ENCODE assay signal across 21 mouse cellular contexts in genomic region chr1:88299529-88299945, GRCm38 (mm10). TPM values are rescaled to one million over a fixed set of nuclear protein-coding genes. Genes with fewer than 3 reads are reported as not detected.
DNase-seq lines count a peak whose midpoint lies in the region; ATAC-seq and TF ChIP-seq lines count a peak whose summit lies in the region.
"Had no signal": no experiment of that assay in that cellular context is flagged by ENCODE, and none has a peak within 500 bp of the region (broad histone marks: within the 10 kb centered on the region; RNA-seq: fewer than 3 reads in every experiment).

No protein-coding gene starts in this region.

- H3K9ac ChIP-seq in liver, postnatal 0 days (replicated peaks): no peak overlapping the region
- H3K9ac ChIP-seq in liver, embryonic 11.5 days (ENCODE audit: low read depth, low read length): no peak overlapping the region
- H3K9ac ChIP-seq: limb, embryonic 12.5 days; liver, embryonic 14.5 days; neural tube, embryonic 13.5 days had no signal

- TF ChIP-seq EP300 in liver, postnatal 0 days (IDR thresholded peaks at IDR 0.05; ENCODE audit: low read depth): no peak

- H3K27ac ChIP-seq in liver, postnatal 0 days (ENCODE audit: low read depth): no peak overlapping the region
- no peak overlapping the region for H3K27ac ChIP-seq in liver, embryonic 11.5 days (ENCODE audit: low read depth, low read length)
- H3K27ac ChIP-seq in kidney, adult 2 months (ENCODE audit: insufficient read depth, low read depth, low read length): no peak overlapping the region
- H3K27ac ChIP-seq: heart, adult 2 months; limb, embryonic 12.5 days; liver, embryonic 14.5 days; neural tube, embryonic 13.5 days had no signal

- no peaks in the 10 kb centered on the region for H3K36me3 ChIP-seq in liver, postnatal 0 days (replicated peaks; ENCODE audit: insufficient read depth, low read length)
- 0 out of 2 replicates have a peak, but pooled peaks cover 2% of the 10 kb centered on the region for H3K36me3 ChIP-seq in liver, embryonic 11.5 days (ENCODE audit: control insufficient read depth, insufficient read depth, low read length)
- H3K36me3 ChIP-seq in kidney, adult 2 months (ENCODE audit: control insufficient read depth, insufficient read depth, low read length): no peaks in the 10 kb centered on the region
- H3K36me3 ChIP-seq: limb, embryonic 12.5 days; neural tube, embryonic 13.5 days had no signal

- TF ChIP-seq POLR2A in kidney, adult 2 months (IDR thresholded peaks at IDR 0.05; ENCODE audit: low read depth, low read length): no peak

- no peak for ATAC-seq in CD4-positive, CD25-positive, alpha-beta regulatory T cell, adult 4 months
- no peak for ATAC-seq in liver, postnatal 0 days
- ATAC-seq in liver, embryonic 11.5 days (replicated peaks; ENCODE audit: low FRiP score): no peak
- ATAC-seq: inflammation-experienced regulatory T-cells, adult 6 months had no signal

- no peaks in the 10 kb centered on the region for H3K4me1 ChIP-seq in liver, postnatal 0 days (ENCODE audit: insufficient read depth)
- no peaks in the 10 kb centered on the region for H3K4me1 ChIP-seq in liver, embryonic 11.5 days (replicated peaks; ENCODE audit: control insufficient read depth, insufficient read depth, low read length)
- no peaks in the 10 kb centered on the region for H3K4me1 ChIP-seq in kidney, adult 2 months (ENCODE audit: control insufficient read depth, insufficient read depth, low read length)
- H3K4me1 ChIP-seq: limb, embryonic 12.5 days; neural tube, embryonic 13.5 days had no signal

- 72% methylated on average over 2 of the region's 2 CpGs for WGBS in liver, postnatal 0 days (ENCODE audit: insufficient replicate concordance)
- 79% methylated on average over 2 of the region's 2 CpGs for WGBS in liver, embryonic 11.5 days
- 76% methylated on average over 2 of the region's 2 CpGs for WGBS in kidney, adult 2 months

- no peak overlapping the region for H3K4me2 ChIP-seq in liver, postnatal 0 days (ENCODE audit: low read depth, low read length)
- no peak overlapping the region for H3K4me2 ChIP-seq in liver, embryonic 11.5 days
- H3K4me2 ChIP-seq: limb, embryonic 12.5 days; neural tube, embryonic 13.5 days had no signal

- no peak for TF ChIP-seq CTCF in liver, postnatal 0 days (IDR thresholded peaks at IDR 0.05; ENCODE audit: low read depth)
- no peak for TF ChIP-seq CTCF in kidney, adult 2 months (conservative IDR thresholded peaks at IDR 0.05; ENCODE audit: insufficient read depth, insufficient read length, low read depth, low read length)

- H3K9me3 ChIP-seq in liver, postnatal 0 days (ENCODE audit: low read length): peaks cover 20% of the 10 kb centered on the region
- H3K9me3 ChIP-seq in liver, embryonic 11.5 days (ENCODE audit: control insufficient read depth, low read length): peaks cover 69% of the 10 kb centered on the region

- peak; percentile 10 for DNase-seq in CD4-positive, CD25-positive, alpha-beta regulatory T cell, adult 2 months (ENCODE audit: low read depth, low spot score)
- peak; percentile 23 for DNase-seq in liver, postnatal 0 days
- no peak for DNase-seq in liver, embryonic 11.5 days (ENCODE audit: low spot score)
- DNase-seq in embryo, embryonic 10.5 days (ENCODE audit: low spot score): peak; percentile 1
- peak; percentile 3 for DNase-seq in naive thymus-derived CD4-positive, alpha-beta T cell, adult 2 months (ENCODE audit: low read depth)
- DNase-seq in ovary, adult 18-20 months (ENCODE audit: low spot score): no peak
- DNase-seq in kidney, adult 2 months: no peak
- DNase-seq: cerebellum, adult 9-10 months; gastrocnemius, postnatal 10 days; heart, postnatal 10 days; lung, postnatal 10 days; right cerebral cortex, postnatal 4 days; thymus, adult 18-20 months had no signal

- no peaks in the 10 kb centered on the region for H3K27me3 ChIP-seq in liver, postnatal 0 days (ENCODE audit: insufficient read depth, low read length)
- H3K27me3 ChIP-seq in liver, embryonic 11.5 days (replicated peaks; ENCODE audit: control insufficient read depth, insufficient read depth, low read length): no peaks in the 10 kb centered on the region
- no peaks in the 10 kb centered on the region for H3K27me3 ChIP-seq in kidney, adult 2 months (replicated peaks; ENCODE audit: control insufficient read depth, insufficient read depth, low read length)
- H3K27me3 ChIP-seq: limb, embryonic 12.5 days; neural tube, embryonic 13.5 days had no signal

- no peak overlapping the region for H3K4me3 ChIP-seq in liver, postnatal 0 days (ENCODE audit: low read depth, low read length)
- no peak overlapping the region for H3K4me3 ChIP-seq in liver, embryonic 11.5 days (ENCODE audit: low read depth, low read length)
- H3K4me3 ChIP-seq in kidney, adult 2 months (ENCODE audit: insufficient read depth, low read depth, low read length): no peak overlapping the region
- H3K4me3 ChIP-seq: heart, adult 2 months; limb, embryonic 12.5 days; neural tube, embryonic 13.5 days had no signal

RNA-seq across cellular contexts. Expression of gene Trpm8, which starts 22.1 kb away (rescaled TPM):
- not detected for polyA plus RNA-seq in CD4-positive, CD25-positive, alpha-beta regulatory T cell, adult 4 months (2017; shearing (Covaris generic))
- not detected in 2 replicates for polyA plus RNA-seq in liver, postnatal 0 days (2015; fragmentation: Nextera tagmentation; extraction: Ambion mirVana)
- polyA plus RNA-seq in liver, embryonic 11.5 days (2014; fragmentation: Nextera tagmentation; extraction: Ambion mirVana): not detected in 2 replicates
- polyA plus RNA-seq in kidney, adult 2 months (2012; rRNA removed): not detected in 2 replicates
- polyA plus RNA-seq: embryonic facial prominence, embryonic 11.5 days; heart, adult 2 months; inflammation-experienced regulatory T-cells, adult 6 months; kidney, embryonic 14.5 days; limb, embryonic 12.5 days; liver, embryonic 14.5 days had no signal

RNA-seq across cellular contexts. Expression of gene Hjurp, which starts 22.1 kb away (rescaled TPM):
- 10 to 100 TPM; 56.6 to 72.9 TPM for polyA plus RNA-seq in CD4-positive, CD25-positive, alpha-beta regulatory T cell, adult 4 months (2017; shearing (Covaris generic))
- 31.4 and 37.0 TPM in 2 replicates for polyA plus RNA-seq in liver, postnatal 0 days (2015; fragmentation: Nextera tagmentation; extraction: Ambion mirVana)
- 146 and 168 TPM in 2 replicates for polyA plus RNA-seq in liver, embryonic 11.5 days (2014; fragmentation: Nextera tagmentation; extraction: Ambion mirVana)
- polyA plus RNA-seq in kidney, adult 2 months (2012; rRNA removed): 12.8 and 14.5 TPM in 2 replicates

Comparison
In these comparisons a context has a peak if more than half of its experiments do, and no peak if none do; other contexts are left out.
1. DNase-seq: peak in CD4-positive, CD25-positive, alpha-beta regulatory T cell, adult 2 months (single experiment), liver, postnatal 0 days (single experiment), embryo, embryonic 10.5 days (single experiment) and naive thymus-derived CD4-positive, alpha-beta T cell, adult 2 months (single experiment); none in liver, embryonic 11.5 days (single experiment), ovary, adult 18-20 months (single experiment) and kidney, adult 2 months (single experiment).